28 mouse cellular contexts compared by ENCODE assay signal in genomic region chr3:66649271-66649670, GRCm38 (mm10).
"Had no signal": no experiment of that assay in that cellular context is flagged by ENCODE, and none has a peak within 500 bp of the region (broad histone marks: within the 10 kb centered on the region; RNA-seq: fewer than 3 reads in every experiment).

No protein-coding gene starts in this region.

- H3K9me3 ChIP-seq: limb, embryonic 10.5 days; limb, embryonic 12.5 days; limb, embryonic 13.5 days; limb, embryonic 15.5 days; liver, embryonic 12.5 days; liver, embryonic 13.5 days; liver, embryonic 15.5 days; lung, embryonic 15.5 days; midbrain, embryonic 10.5 days; midbrain, embryonic 13.5 days; midbrain, embryonic 15.5 days; neural tube, embryonic 12.5 days; neural tube, embryonic 13.5 days had no signal

- H3K27me3 ChIP-seq: limb, embryonic 12.5 days; limb, embryonic 13.5 days; limb, embryonic 15.5 days; liver, embryonic 12.5 days; liver, embryonic 13.5 days; liver, embryonic 15.5 days; lung, embryonic 15.5 days; midbrain, embryonic 12.5 days; midbrain, embryonic 13.5 days; midbrain, embryonic 15.5 days; neural tube, embryonic 12.5 days; neural tube, embryonic 13.5 days had no signal

- H3K4me3 ChIP-seq: limb, embryonic 10.5 days; limb, embryonic 12.5 days; limb, embryonic 13.5 days; limb, embryonic 15.5 days; liver, embryonic 12.5 days; liver, embryonic 13.5 days; liver, embryonic 15.5 days; lung, embryonic 15.5 days; megakaryocyte, embryonic 14.5 days; midbrain, embryonic 10.5 days; midbrain, embryonic 12.5 days; midbrain, embryonic 13.5 days; midbrain, embryonic 15.5 days; myocyte; neural tube, embryonic 12.5 days; neural tube, embryonic 13.5 days had no signal

- H3K36me3 ChIP-seq: limb, embryonic 10.5 days; limb, embryonic 12.5 days; limb, embryonic 13.5 days; limb, embryonic 15.5 days; liver, embryonic 12.5 days; liver, embryonic 13.5 days; liver, embryonic 15.5 days; lung, embryonic 15.5 days; midbrain, embryonic 10.5 days; midbrain, embryonic 12.5 days; midbrain, embryonic 13.5 days; midbrain, embryonic 15.5 days; neural tube, embryonic 12.5 days; neural tube, embryonic 13.5 days had no signal

- H3K27ac ChIP-seq: limb, embryonic 13.5 days; limb, embryonic 15.5 days; liver, embryonic 12.5 days; liver, embryonic 13.5 days; liver, embryonic 14.5 days; liver, embryonic 15.5 days; lung, embryonic 15.5 days; macrophage; midbrain, embryonic 10.5 days; midbrain, embryonic 12.5 days; midbrain, embryonic 13.5 days; midbrain, embryonic 15.5 days; neural tube, embryonic 12.5 days; neural tube, embryonic 13.5 days had no signal

- DNase-seq: liver; liver, embryonic 13.5 days; liver, postnatal 0 days; lung, adult 18-20 months; lung, adult 2 months; lung, embryonic 14.5 days; lung, postnatal 10 days; lung, postnatal 14 days; lung, postnatal 36 days; lung, postnatal 4 days; midbrain, embryonic 14.5 days had no signal

- H3K4me1 ChIP-seq: midbrain, embryonic 12.5 days had no signal
